Comparison of ENCODE assay signal across 7 mouse cellular contexts in genomic region chr19:50184901-50185623, GRCm38 (mm10).
DNase-seq lines count a peak whose midpoint lies in the region; ATAC-seq and TF ChIP-seq lines count a peak whose summit lies in the region.

No protein-coding gene starts in this region.

- whole genome bisulfite sequencing in forebrain, postnatal 0 days: 52% methylated on average over 21 of the region's 21 CpGs
- WGBS in liver, postnatal 0 days (ENCODE audit: insufficient replicate concordance): 43% methylated on average over 21 of the region's 21 CpGs

- no peaks in the 10 kb centered on the region for H3K27me3 ChIP-seq in forebrain, postnatal 0 days (ENCODE audit: insufficient read depth, low read length)
- no peaks in the 10 kb centered on the region for H3K27me3 ChIP-seq in liver, postnatal 0 days (ENCODE audit: insufficient read depth, low read length)

- no peaks in the 10 kb centered on the region for H3K36me3 ChIP-seq in forebrain, postnatal 0 days (ENCODE audit: insufficient read depth)
- H3K36me3 ChIP-seq in liver, postnatal 0 days (replicated peaks; ENCODE audit: insufficient read depth, low read length): no peaks in the 10 kb centered on the region

- H3K4me2 ChIP-seq in forebrain, postnatal 0 days (ENCODE audit: low read depth): no peak overlapping the region
- H3K4me2 ChIP-seq in liver, postnatal 0 days (ENCODE audit: low read depth, low read length): no peak overlapping the region

- H3K27ac ChIP-seq in forebrain, postnatal 0 days (ENCODE audit: low read depth, low read length): no peak overlapping the region
- H3K27ac ChIP-seq in liver, postnatal 0 days (ENCODE audit: low read depth): no peak overlapping the region

- no peaks in the 10 kb centered on the region for H3K4me1 ChIP-seq in forebrain, postnatal 0 days (ENCODE audit: insufficient read depth)
- H3K4me1 ChIP-seq in liver, postnatal 0 days (ENCODE audit: insufficient read depth): no peaks in the 10 kb centered on the region

- no peak overlapping the region for H3K4me3 ChIP-seq in forebrain, postnatal 0 days (ENCODE audit: low read depth, low read length)
- H3K4me3 ChIP-seq in liver, postnatal 0 days (ENCODE audit: low read depth, low read length): no peak overlapping the region

- TF ChIP-seq CTCF in forebrain, postnatal 0 days (IDR thresholded peaks at IDR 0.05; ENCODE audit: low read depth): peak; percentile 87
- peak; percentile 74 for TF ChIP-seq CTCF in liver, postnatal 0 days (IDR thresholded peaks at IDR 0.05; ENCODE audit: low read depth)

- no peaks in the 10 kb centered on the region for H3K9me3 ChIP-seq in forebrain, postnatal 0 days (ENCODE audit: low read length)
- no peaks in the 10 kb centered on the region for H3K9me3 ChIP-seq in liver, postnatal 0 days (ENCODE audit: low read length)

- peak; percentile 41 for DNase-seq in urinary bladder, postnatal 14 days (ENCODE audit: low spot score)
- no peak for DNase-seq in urinary bladder, adult 2 months (ENCODE audit: low spot score)
- DNase-seq in cerebellum, adult 11-12 months: peak; percentile 2
- peak; percentile 90 for DNase-seq in forebrain, postnatal 0 days
- DNase-seq in kidney, postnatal 14 days: peak; percentile 57
- DNase-seq in liver, postnatal 0 days: peak; percentile 34
- peak; percentile 77 for DNase-seq in right cerebral cortex, postnatal 14 days

- no peak for TF ChIP-seq EP300 in liver, postnatal 0 days (IDR thresholded peaks at IDR 0.05; ENCODE audit: low read depth)

- H3K9ac ChIP-seq in forebrain, postnatal 0 days: no peak overlapping the region
- H3K9ac ChIP-seq in liver, postnatal 0 days (replicated peaks): no peak overlapping the region

- no peak; the same call in 1 of the 2 replicates for ATAC-seq in forebrain, postnatal 0 days
- ATAC-seq in liver, postnatal 0 days: no peak
